ENCODE assay signal across 8 mouse cellular contexts in genomic region chr7:96575202-96575650, GRCm38 (mm10).
DNase-seq lines count a peak whose midpoint lies in the region; ATAC-seq and TF ChIP-seq lines count a peak whose summit lies in the region.

No protein-coding gene starts in this region.

- TF ChIP-seq CTCF in liver, postnatal 0 days (IDR thresholded peaks at IDR 0.05; ENCODE audit: low read depth) = no peak

- H3K4me2 ChIP-seq in hindbrain, embryonic 12.5 days (replicated peaks) = no peak overlapping the region
- H3K4me2 ChIP-seq in liver, postnatal 0 days (ENCODE audit: low read depth, low read length) = no peak overlapping the region

- H3K4me3 ChIP-seq in hindbrain, embryonic 12.5 days = no peak overlapping the region
- no peak overlapping the region for H3K4me3 ChIP-seq in liver, postnatal 0 days (ENCODE audit: low read depth, low read length)

- no peaks in the 10 kb centered on the region for H3K9me3 ChIP-seq in hindbrain, embryonic 12.5 days (replicated peaks)
- H3K9me3 ChIP-seq in liver, postnatal 0 days (ENCODE audit: low read length) = no peaks in the 10 kb centered on the region

- TF ChIP-seq EP300 in liver, postnatal 0 days (IDR thresholded peaks at IDR 0.05; ENCODE audit: low read depth) = no peak

- ATAC-seq in hindbrain, embryonic 12.5 days (ENCODE audit: low FRiP score) = peak; percentile 73
- no peak for ATAC-seq in liver, postnatal 0 days

- 68% methylated on average over 7 of the region's 7 CpGs for WGBS in hindbrain, embryonic 12.5 days
- 68% methylated on average over 7 of the region's 7 CpGs for WGBS in liver, postnatal 0 days (ENCODE audit: insufficient replicate concordance)

- H3K36me3 ChIP-seq in hindbrain, embryonic 12.5 days = no peaks in the 10 kb centered on the region
- H3K36me3 ChIP-seq in liver, postnatal 0 days (replicated peaks; ENCODE audit: insufficient read depth, low read length) = no peaks in the 10 kb centered on the region

- H3K4me1 ChIP-seq in hindbrain, embryonic 12.5 days = peaks cover 10% of the 10 kb centered on the region
- H3K4me1 ChIP-seq in liver, postnatal 0 days (ENCODE audit: insufficient read depth) = no peaks in the 10 kb centered on the region

- H3K27ac ChIP-seq in hindbrain, embryonic 12.5 days = no peak overlapping the region
- no peak overlapping the region for H3K27ac ChIP-seq in liver, postnatal 0 days (ENCODE audit: low read depth)

- no peaks in the 10 kb centered on the region for H3K27me3 ChIP-seq in hindbrain, embryonic 12.5 days
- no peaks in the 10 kb centered on the region for H3K27me3 ChIP-seq in liver, postnatal 0 days (ENCODE audit: insufficient read depth, low read length)

- peak; percentile 94 for DNase-seq in NIH3T3 (ENCODE audit: low read depth)
- peak; percentile 87 for DNase-seq in cerebellum, adult 8-10 months
- DNase-seq in frontal cortex, postnatal 14 days (ENCODE audit: low spot score in 2 of 2) = peak; percentile 68 to 79
- peak; percentile 73 to 92 for DNase-seq in layer of hippocampus, postnatal 14 days (ENCODE audit: low spot score in 2 of 2)
- peak; percentile 77 to 86 for DNase-seq in lung, postnatal 4 days
- DNase-seq in urinary bladder, adult 2 months (ENCODE audit: low spot score) = peak; percentile 38
- no peak for DNase-seq in liver, postnatal 0 days

- no peak overlapping the region for H3K9ac ChIP-seq in hindbrain, embryonic 12.5 days
- no peak overlapping the region for H3K9ac ChIP-seq in liver, postnatal 0 days (replicated peaks)
